Mouse (Mus musculus): ENCODE measurements at regions not wholly inside any gene's neighbourhood (a gene's known extent, or its start where the extent isn't known, plus 50 kb on each side); places are given as distances from the start of the nearest gene placed in this dataset.

- DNase-seq = no peak
Measured at GRCm38 (mm10) chr11:45799732-45800386, 52.0 kb upstream of the Clint1 start.

All from thymus, postnatal 25 days (tissue).